Mouse (Mus musculus): ENCODE results near the gene Rnf44.

Rnf44 gene

DNA sequence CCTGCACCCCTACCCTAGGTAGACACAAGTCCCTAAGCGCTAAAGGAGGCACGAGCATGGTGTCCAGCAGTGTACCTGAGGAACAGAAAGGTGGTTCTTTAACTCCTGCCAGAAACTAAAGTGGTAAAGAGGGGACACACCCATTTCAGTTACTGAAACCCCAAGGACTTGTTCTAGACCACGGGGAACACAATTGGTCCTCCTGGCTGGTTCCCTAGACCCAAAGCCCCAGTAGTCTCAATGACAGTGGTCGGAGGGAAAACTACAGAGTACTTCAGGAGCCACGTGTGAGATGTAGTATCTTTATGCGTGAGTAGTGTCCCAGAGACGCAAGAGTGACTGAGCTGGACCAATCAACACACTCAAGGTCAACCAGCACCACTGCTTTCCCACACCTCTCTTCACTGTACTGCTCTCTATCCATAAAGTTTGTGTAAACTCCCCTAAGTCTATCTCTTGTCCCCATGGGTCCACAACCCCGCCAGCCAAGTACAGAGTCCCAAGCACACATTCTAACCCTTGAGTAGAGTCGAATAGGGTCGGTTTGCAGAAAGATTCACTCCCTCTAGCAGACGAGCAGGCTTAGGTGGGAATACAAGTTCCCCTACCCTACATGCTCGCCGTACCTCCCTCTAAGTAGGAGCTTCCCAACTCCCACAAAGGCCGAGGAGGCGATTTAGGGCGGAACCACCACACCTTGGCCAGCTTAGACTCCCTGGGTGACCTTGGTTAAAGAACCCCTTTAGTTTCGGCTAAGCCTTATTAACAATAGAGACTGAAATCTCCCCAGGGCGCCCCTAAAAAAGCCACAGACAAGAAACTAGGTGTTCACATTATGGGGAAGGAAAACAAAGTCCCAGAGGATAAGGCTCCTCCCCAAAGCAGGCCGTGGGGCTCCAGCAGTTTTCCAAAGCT lies 7.3 kb downstream of the Rnf44 start:
- DNase-seq: peak in 1 of 2 experiments; percentile 29

- DNase-seq: peak; percentile 60 to 73
These were observed 8.5 kb downstream of the Rnf44 start for GRCm38 (mm10) chr13:54685174-54685573.

- DNase-seq: peak in 1 of 2 experiments; percentile 42
These were observed 9.4 kb downstream of the Rnf44 start for GRCm38 (mm10) chr13:54684140-54684896.

- peak in 1 of 2 experiments; percentile 37 for DNase-seq
These were observed 10.4 kb downstream of the Rnf44 start for GRCm38 (mm10) chr13:54683301-54683700.

DNA sequence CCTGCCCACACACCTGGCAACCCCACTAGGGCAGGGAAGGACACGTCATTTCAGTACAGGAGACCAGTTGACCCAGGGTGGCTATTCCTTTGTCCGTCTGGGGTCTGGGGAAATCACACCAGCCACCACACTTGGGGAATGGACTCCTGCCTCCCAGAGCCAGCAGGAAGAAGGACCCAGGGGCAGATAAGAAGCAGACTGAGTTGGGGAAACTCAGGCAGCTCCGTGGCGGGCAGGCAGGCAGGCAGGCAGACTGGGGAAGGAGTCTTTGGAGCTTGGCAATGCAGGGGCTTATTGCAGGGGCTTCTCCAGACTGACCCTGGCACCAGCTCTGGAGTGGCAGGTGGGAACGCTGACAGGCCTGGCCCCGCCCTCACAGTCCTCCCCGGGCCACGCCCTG lies 12.4 kb downstream of the Rnf44 start:
- DNase-seq: no peak

DNA sequence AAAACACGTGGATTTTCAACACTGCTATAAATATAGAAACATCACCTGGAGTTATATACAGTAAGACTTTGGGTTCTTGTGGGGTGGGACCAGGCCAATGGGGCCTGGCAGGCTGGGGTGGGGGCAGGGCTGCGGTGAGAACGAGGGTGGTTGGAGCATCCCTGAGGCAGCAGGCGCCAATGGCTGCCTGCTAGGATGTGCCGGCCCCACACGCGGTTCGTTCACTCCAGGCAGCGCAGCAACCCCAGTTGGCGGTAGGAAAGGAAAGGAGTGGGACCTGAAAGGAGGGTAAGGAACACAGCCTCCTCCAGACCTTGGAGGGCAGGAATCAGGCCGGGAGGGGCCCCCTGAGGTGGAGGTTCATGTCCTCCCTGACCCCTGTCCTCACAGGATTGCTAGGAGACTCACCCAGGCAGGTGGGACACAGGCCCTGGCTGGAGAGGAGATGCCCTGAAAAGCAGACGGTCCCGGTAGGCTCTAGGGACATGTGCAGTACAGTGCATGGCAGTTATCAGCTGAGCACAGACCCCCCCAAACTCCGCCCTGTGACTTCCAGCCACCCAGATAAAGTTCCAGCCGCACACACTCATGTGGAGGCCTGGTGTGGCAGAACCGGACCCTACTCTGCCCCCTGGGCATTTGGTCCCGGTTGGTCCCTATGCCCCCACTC lies 13.4 kb downstream of the Rnf44 start:
- no peak for DNase-seq

- DNase-seq: no peak
These were observed 15.4 kb downstream of the Rnf44 start for GRCm38 (mm10) chr13:54678263-54678662.

GRCm38 (mm10) chr13:54675895-54676590 lies 17.7 kb downstream of the Rnf44 start:
- no peak for DNase-seq

- DNase-seq: no peak
These were observed 23.2 kb downstream of the Rnf44 start for GRCm38 (mm10) chr13:54670491-54670890.

GRCm38 (mm10) chr13:54665062-54665461 lies 28.6 kb downstream of the Rnf44 start:
- DNase-seq: no peak

GRCm38 (mm10) chr13:54664509-54664908 lies 29.2 kb downstream of the Rnf44 start:
- DNase-seq: no peak

GRCm38 (mm10) chr13:54663999-54664398 lies 29.7 kb downstream of the Rnf44 start:
- DNase-seq: no peak

DNA sequence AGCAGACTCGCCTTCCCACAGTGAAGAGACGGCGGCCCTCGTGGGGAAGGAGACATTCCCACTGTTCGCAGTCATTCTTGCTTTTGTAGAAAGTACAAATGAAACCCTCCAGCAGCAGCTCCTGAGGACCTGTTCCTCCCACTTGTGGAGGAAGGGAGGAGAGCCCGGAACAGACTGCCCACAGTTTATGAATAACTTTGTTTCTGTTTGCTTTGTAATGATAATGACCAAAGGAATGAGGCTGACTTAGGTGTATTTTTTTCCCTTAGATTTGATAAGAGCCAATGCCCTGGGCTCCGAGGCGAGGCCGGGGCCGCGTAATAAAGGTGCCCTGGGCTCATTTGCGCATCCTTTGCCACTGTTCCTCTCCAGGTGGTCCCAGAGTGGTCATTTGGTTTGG lies 32.3 kb downstream of the Rnf44 start:
- no peak for DNase-seq

GRCm38 (mm10) chr13:54660877-54661276 lies 32.8 kb downstream of the Rnf44 start:
- no peak for DNase-seq

- no peak for DNase-seq
These were observed 43.2 kb downstream of the Rnf44 start for GRCm38 (mm10) chr13:54650461-54650860.

DNA sequence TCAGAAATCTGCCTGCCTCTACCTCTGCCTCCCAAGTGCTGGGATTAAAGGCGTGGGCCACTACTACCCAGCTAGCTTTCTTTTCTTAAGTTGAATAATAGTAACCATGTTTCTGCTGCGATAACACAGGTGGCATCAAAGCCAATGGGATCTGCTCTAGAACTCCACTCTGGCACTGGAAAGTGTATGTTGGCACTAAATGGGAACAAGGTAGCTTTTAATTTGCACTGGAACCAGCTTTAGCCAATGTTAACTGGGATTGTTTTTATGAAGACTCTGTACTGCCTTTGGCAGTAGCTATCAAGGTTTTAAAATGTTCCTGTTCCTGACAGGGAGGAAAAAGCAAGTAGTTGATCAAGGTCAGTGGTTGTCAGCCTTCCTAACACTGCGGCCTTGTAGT lies 58.7 kb downstream of the Rnf44 start:
- no peak for DNase-seq

DNA sequence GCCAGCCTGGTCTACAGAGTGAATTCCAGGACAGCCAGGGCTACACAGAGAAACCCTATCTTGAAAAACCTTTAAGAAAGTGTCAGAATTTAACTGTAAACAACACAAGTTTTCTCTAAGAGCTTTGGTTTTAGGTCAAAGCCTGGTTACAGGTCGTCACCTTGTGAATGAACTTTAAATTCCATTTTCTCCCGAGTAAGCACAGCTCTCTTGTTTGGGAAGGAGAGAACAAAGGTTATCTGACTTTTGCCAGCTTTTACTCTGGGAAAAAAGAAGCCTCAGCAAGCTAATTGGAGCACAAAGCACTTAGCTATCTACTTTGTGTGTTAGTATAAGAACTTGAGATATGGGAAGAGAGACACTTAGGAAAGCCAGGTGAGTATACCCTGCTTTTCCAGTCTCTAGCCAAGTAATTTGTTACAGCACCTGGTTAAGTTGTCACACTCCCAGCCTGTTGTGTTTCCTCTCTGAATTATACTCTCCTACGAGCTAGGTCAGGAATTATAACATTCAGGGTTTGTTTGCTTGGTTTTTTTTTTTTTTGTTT lies 60.9 kb downstream of the Rnf44 start:
- no peak for DNase-seq

Data from cerebellum, postnatal 14 days (tissue).